Mouse (Mus musculus) T-cell, adult 66 days (primary cell): ENCODE data around the gene Ipo7. TPM values are rescaled to one million over a fixed set of nuclear protein-coding genes. Genes with fewer than 3 reads are reported as not detected.

Source experiments
- total RNA-seq, 2 experiments: library from RNA; stranded (reverse); gene quantifications; 3 replicates in 1 of 2; 4 replicates in 1 of 2; pipeline ENCODE4 v1.2.4; 2023

Ipo7 gene
- total RNA-seq, result 10 to 100 TPM; 63.5 to 68.6 TPM

GRCm38 (mm10) chr7:110018117-110018630, at the start of gene Ipo7:
TSS of gene Ipo7 (plus strand) at chr7:110018274.

GRCm38 (mm10) chr7:109986775-109987174, 31.3 kb upstream of the Ipo7 start, which contains the start of gene Tmem41b:
TSS of gene Tmem41b (minus strand) at chr7:109986929.

GRCm38 (mm10) chr7:110061199-110061751, 43.2 kb downstream of the Ipo7 start, which contains the start of gene Zfp143:
TSS of gene Zfp143 (plus strand) at chr7:110061217.

Other genes starting within 250 kb of the Ipo7 start
- under 1 TPM in 1 of 2 experiments, not detected in 1; 0.15 TPM for gene Nrip3, start 236.2 kb upstream of the Ipo7 start, total RNA-seq
- not detected for gene Scube2, start 152.6 kb upstream of the Ipo7 start, total RNA-seq
- 10 to 100 TPM; 28.9 to 32.6 TPM for gene Dennd5a, start 57.8 kb upstream of the Ipo7 start, total RNA-seq
- gene Tmem41b, start 31.3 kb upstream of the Ipo7 start, total RNA-seq, result 10 to 100 TPM; 44.6 to 50.0 TPM
- gene Zfp143, start 42.9 kb downstream of the Ipo7 start, total RNA-seq, result 10 to 100 TPM; 31.5 to 33.6 TPM
- 1 to 10 TPM; 4.1 to 4.2 TPM for gene Wee1, start 103.8 kb downstream of the Ipo7 start, total RNA-seq
- gene Swap70, start 203.4 kb downstream of the Ipo7 start, total RNA-seq, result 10 to 100 TPM; 11.6 TPM